Mouse (Mus musculus): ENCODE data around the gene Gpr137b. TPM values are rescaled to one million over a fixed set of nuclear protein-coding genes. Genes with fewer than 3 reads are reported as not detected.
"Not testable (repeated sequence)": the region's sequence is repeated elsewhere in the genome, so short reads cannot be mapped to it uniquely, and the experiment has no call there.

The Gpr137b gene
- total and polyA plus RNA-seq, 2 experiments from 2014 or later = 23.3 to 32.0 TPM

DNA sequence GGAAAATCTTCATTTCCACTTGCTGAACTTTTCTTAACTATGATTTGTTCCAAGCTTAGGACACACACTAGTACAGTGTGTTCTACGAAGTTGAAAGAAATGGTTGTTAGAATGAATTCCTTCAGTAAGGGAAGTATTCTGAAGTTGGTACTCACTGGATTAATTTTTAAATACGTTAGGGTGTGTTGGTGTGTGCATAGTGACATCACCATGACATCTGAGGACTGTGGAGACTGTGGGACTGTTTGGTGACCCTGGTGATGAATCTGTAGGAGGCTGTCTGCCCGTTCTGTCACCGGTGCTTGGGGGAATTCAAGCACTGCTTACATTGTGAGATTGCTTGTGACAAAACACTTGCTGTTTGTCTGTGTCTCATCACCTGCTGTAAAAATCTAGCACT, 41.7 kb downstream of the Gpr137b start:
- not testable (repeated sequence) for H3K9ac ChIP-seq (replicated peaks; ENCODE audit: low read length); H3K27ac ChIP-seq; DNase-seq (ENCODE audit: low spot score); H3K27me3 ChIP-seq (ENCODE audit: insufficient read depth, low read length); ATAC-seq; H3K4me1 ChIP-seq (ENCODE audit: insufficient read depth, low read length); H3K36me3 ChIP-seq (ENCODE audit: insufficient read depth, low read length); H3K4me2 ChIP-seq (ENCODE audit: low read depth, low read length); H3K9me3 ChIP-seq (ENCODE audit: low read length); H3K4me3 ChIP-seq (ENCODE audit: low read length)
- WGBS = 85% methylated on average over 4 of the region's 4 CpGs

DNA sequence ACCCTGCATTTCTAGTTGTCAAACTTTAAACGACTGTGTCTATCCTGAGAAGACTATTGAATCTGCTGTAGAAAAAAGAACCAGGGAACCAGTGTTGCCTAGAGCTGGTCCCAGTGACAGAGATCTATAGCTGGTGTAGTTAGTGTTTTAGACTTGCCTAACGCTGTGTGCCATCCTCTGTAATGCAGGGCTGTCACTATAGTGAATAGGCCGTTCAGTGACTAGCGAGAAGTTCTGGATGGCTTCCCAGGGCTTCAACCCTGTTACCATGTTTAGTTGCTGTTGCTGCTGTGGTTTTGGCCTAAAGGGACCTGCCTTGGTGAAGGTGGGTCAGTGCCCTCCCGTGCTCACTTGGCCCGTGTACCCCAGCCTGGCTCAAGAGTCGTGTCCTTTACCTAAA, 43.1 kb downstream of the Gpr137b start:
- 62% methylated on average over 7 of the region's 7 CpGs for WGBS
- H3K4me3 ChIP-seq (ENCODE audit: low read length); H3K27ac ChIP-seq; H3K4me1 ChIP-seq (ENCODE audit: insufficient read depth, low read length); H3K9me3 ChIP-seq (ENCODE audit: low read length); H3K9ac ChIP-seq (replicated peaks; ENCODE audit: low read length); H3K27me3 ChIP-seq (ENCODE audit: insufficient read depth, low read length); H3K4me2 ChIP-seq (ENCODE audit: low read depth, low read length); H3K36me3 ChIP-seq (ENCODE audit: insufficient read depth, low read length); ATAC-seq: not testable (repeated sequence)
- DNase-seq (ENCODE audit: low spot score) = peak; percentile 13

DNA sequence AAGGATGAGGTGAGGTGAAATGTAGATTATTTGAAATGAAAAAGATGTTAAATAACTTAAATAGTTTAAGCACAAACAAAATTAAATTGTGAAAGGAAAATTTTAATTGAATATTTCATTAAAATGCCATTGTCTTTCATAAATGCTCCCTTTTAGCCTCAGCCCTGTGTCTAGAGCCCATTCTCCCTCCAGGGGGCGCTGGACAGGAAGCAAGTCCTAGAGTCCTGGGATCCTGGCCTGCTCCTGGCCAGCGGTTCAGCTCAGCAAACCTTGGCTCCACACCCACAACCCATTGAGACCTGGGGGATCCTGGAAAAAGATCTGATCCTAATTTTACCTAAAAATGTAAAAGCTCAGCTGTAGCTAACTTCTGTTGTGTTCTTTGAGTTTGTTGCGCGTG, 44.5 kb downstream of the Gpr137b start:
- no peak for ATAC-seq
- no peak overlapping the region for H3K4me3 ChIP-seq (ENCODE audit: low read length)
- DNase-seq (ENCODE audit: low spot score) = peak; percentile 21

DNA sequence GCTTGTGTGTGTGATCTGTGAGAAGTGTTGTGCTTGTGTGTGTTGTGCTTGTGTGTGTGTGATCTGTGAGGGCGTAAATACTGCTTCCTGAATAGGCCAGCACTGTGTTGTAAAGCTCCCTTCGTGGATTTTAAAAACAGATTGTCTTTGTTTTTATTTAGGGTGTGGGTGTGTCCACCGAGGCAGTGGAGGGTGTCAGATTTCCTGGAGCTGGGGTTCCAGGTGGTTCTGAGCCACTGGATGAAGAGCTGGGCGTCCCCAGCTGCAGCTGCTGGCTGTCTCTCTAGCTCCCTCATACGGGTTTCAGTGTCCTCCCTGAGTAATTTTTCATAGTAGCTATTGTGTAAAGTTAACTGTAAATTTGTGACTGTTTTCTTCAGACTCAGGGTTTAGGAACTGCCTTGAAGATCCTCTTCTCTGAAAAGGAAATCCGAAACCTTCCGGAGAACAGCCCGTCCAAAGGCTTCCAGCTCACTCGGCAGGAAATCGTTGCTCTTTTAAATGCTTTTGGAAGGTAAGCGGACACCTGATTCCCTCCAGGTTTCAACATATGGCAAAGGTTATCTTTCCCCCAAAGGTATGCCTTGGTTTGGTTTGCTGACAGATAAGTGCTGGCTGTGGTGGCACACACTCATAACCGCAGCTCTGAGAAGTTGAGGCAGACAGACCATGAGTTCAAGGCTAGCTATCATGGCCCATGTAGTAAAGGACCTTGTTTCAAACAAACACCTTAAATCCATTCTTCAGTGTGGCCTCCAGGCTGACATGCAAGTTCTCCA, 46.0 kb downstream of the Gpr137b start:
- H3K4me3 ChIP-seq (ENCODE audit: low read length); H3K4me2 ChIP-seq (ENCODE audit: low read depth, low read length); ATAC-seq; H3K9me3 ChIP-seq (ENCODE audit: low read length); H3K4me1 ChIP-seq (ENCODE audit: insufficient read depth, low read length); H3K27me3 ChIP-seq (ENCODE audit: insufficient read depth, low read length); H3K36me3 ChIP-seq (ENCODE audit: insufficient read depth, low read length); H3K27ac ChIP-seq; DNase-seq (ENCODE audit: low spot score); H3K9ac ChIP-seq (replicated peaks; ENCODE audit: low read length): not testable (repeated sequence)
- WGBS = 52% methylated on average over 12 of the region's 12 CpGs

More for the DNA sequence above, 44.5 kb downstream of the Gpr137b start:
- Histone ChIP-seq H3K9me3 (ENCODE audit: low read length) (no peaks in the 10 kb centered on the region), H3K36me3 (ENCODE audit: insufficient read depth, low read length) (no peaks in the 10 kb centered on the region), H3K4me2 (ENCODE audit: low read depth, low read length) (no peak overlapping the region), H3K9ac (replicated peaks; ENCODE audit: low read length) (no peak overlapping the region), H3K27me3 (ENCODE audit: insufficient read depth, low read length) (no peaks in the 10 kb centered on the region), H3K4me1 (ENCODE audit: insufficient read depth, low read length) (no peaks in the 10 kb centered on the region), H3K27ac (no peak overlapping the region)
- WGBS = 69% methylated on average over 4 of the region's 4 CpGs
- peak; percentile 28; the same call in 1 of the 2 replicates for TF ChIP-seq CTCF (IDR thresholded peaks at IDR 0.05; ENCODE audit: low read depth)

DNA sequence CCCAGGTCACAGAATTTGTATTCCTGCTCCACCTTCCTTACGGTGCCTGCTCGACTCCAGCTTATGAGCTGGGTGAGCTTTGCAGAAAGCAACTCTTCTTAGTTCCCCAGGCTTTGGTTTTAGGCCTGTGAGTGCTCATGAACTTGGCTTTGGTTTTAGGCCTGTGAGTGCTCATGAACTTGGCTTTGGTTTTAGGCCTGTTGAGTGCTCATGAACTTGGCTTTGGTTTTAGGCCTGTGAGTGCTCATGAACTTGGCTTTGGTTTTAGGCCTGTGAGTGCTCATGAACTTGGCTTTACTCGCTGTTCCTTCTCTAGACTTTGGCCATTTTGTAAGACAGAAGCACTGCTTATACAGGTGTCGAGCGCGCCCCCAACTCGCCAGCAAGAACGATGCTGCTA, 56.5 kb downstream of the Gpr137b start:
- H3K4me1 ChIP-seq (ENCODE audit: insufficient read depth, low read length); ATAC-seq; H3K36me3 ChIP-seq (ENCODE audit: insufficient read depth, low read length); H3K4me2 ChIP-seq (ENCODE audit: low read depth, low read length); H3K9me3 ChIP-seq (ENCODE audit: low read length); H3K27me3 ChIP-seq (ENCODE audit: insufficient read depth, low read length); H3K4me3 ChIP-seq (ENCODE audit: low read length); H3K27ac ChIP-seq; H3K9ac ChIP-seq (replicated peaks; ENCODE audit: low read length); DNase-seq (ENCODE audit: low spot score): not testable (repeated sequence)
- 95% methylated on average over 6 of the region's 8 CpGs for WGBS

DNA sequence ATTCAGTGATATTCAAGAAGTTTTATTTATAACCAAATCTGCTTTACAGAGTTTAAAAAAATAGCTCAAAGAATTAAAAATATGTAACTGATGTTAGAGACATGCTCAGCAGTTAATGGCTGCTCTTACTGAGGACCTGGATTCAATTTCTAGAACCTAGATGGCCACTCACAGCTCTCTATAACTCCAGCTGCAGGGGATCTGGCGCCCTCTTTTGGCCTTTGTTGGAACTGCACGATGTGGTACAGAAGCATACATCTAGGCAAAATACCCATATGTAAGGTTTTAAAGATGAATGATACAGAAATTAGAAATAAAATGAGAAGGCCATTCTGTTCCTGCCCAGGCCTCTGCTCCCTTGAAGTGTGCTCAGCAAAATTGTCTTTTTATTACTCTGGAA, 64.9 kb downstream of the Gpr137b start:
- no peaks in the 10 kb centered on the region for H3K9me3 ChIP-seq (ENCODE audit: low read length)
- DNase-seq (ENCODE audit: low spot score) (peak; percentile 53), ATAC-seq (no peak)
- H3K4me1 ChIP-seq (ENCODE audit: insufficient read depth, low read length) = no peaks in the 10 kb centered on the region
- H3K4me3 ChIP-seq (ENCODE audit: low read length) = no peak overlapping the region
- WGBS = 2% methylated on average over 2 of the region's 2 CpGs
- H3K27ac ChIP-seq = no peak overlapping the region
- no peaks in the 10 kb centered on the region for H3K36me3 ChIP-seq (ENCODE audit: insufficient read depth, low read length)
- H3K4me2 ChIP-seq (ENCODE audit: low read depth, low read length) = no peak overlapping the region
- peak; percentile 77 for TF ChIP-seq CTCF (IDR thresholded peaks at IDR 0.05; ENCODE audit: low read depth)
- H3K9ac ChIP-seq (replicated peaks; ENCODE audit: low read length) = no peak overlapping the region
- H3K27me3 ChIP-seq (ENCODE audit: insufficient read depth, low read length) = no peaks in the 10 kb centered on the region

Other genes starting within 250 kb of the Gpr137b start
- not detected in 2 replicates for gene Prl2c5, start 211.3 kb downstream of the Gpr137b start, total RNA-seq (2014; rRNA removed)
- gene Prl2c5, start 211.3 kb downstream of the Gpr137b start, polyA plus RNA-seq (2015; fragmentation: Nextera tagmentation; extraction: Ambion mirVana) = not detected in 2 replicates
- 120 and 136 TPM in 2 replicates for gene Nid1, start 43.5 kb upstream of the Gpr137b start, total RNA-seq (2014; rRNA removed)
- gene Nid1, start 43.5 kb upstream of the Gpr137b start, polyA plus RNA-seq (2015; fragmentation: Nextera tagmentation; extraction: Ambion mirVana) = 51.9 and 56.7 TPM in 2 replicates
- gene Lyst, start 196.4 kb upstream of the Gpr137b start, total RNA-seq (2014; rRNA removed) = 12.7 and 14.8 TPM in 2 replicates
- gene Lyst, start 196.4 kb upstream of the Gpr137b start, polyA plus RNA-seq (2015; fragmentation: Nextera tagmentation; extraction: Ambion mirVana) = 3.7 and 5.7 TPM in 2 replicates